Mouse (Mus musculus) intestine, postnatal 0 days (tissue): ENCODE results near the gene Trub2. TPM values are rescaled to one million over a fixed set of nuclear protein-coding genes. Genes with fewer than 3 reads are reported as not detected.
A peak's percentile ranks its signal among the peaks of the same experiment; 100 is the strongest.
"Not testable (repeated sequence)": the region's sequence is repeated elsewhere in the genome, so short reads cannot be mapped to it uniquely, and the experiment has no call there.

Source experiments
- ATAC-seq: fragments of 200-750 bp; cut with Nextera tagmentation; 2 replicates; pipeline ENCODE4 v1.8.0; 2017; ENCODE audit warnings: mild to moderate bottlenecking, moderate TSS enrichment, moderate library complexity
- H3K27ac ChIP-seq: fragments of 300-500 bp; sonication (generic); 2 replicates; pipeline ENCODE4 v1.5.1; 2014; ENCODE audit warnings: mild to moderate bottlenecking, low read depth, low read length, moderate library complexity
- H3K27me3 ChIP-seq: fragments of 300-500 bp; sonication (generic); replicated peaks from 2 replicates; pipeline ENCODE4 v1.6.1; 2014; ENCODE audit warnings: low read length, mixed read lengths; ENCODE audit not compliant: control insufficient read depth, insufficient read depth
- H3K36me3 ChIP-seq: fragments of 300-500 bp; sonication (generic); 2 replicates; pipeline ENCODE4 v1.6.1; 2014; ENCODE audit warnings: mild to moderate bottlenecking, moderate library complexity; ENCODE audit not compliant: control insufficient read depth, insufficient read depth
- H3K4me1 ChIP-seq: fragments of 300-500 bp; sonication (generic); replicated peaks from 2 replicates; pipeline ENCODE4 v1.6.1; 2014; ENCODE audit warnings: antibody characterized with exemption, low read length, mixed read lengths; ENCODE audit not compliant: control insufficient read depth, insufficient read depth
- H3K4me2 ChIP-seq: fragments of 300-500 bp; sonication (generic); replicated peaks from 2 replicates; pipeline ENCODE4 v1.6.1; 2014; ENCODE audit warnings: low read depth, mild to moderate bottlenecking, moderate library complexity
- H3K4me3 ChIP-seq: fragments of 300-500 bp; sonication (generic); 2 replicates; pipeline ENCODE4 v1.5.1; 2014; ENCODE audit warnings: low read depth, low read length
- H3K9ac ChIP-seq: fragments of 300-500 bp; sonication (generic); 2 replicates; pipeline ENCODE4 v1.6.1; 2014; ENCODE audit warnings: mild to moderate bottlenecking, low read depth, low read length
- H3K9me3 ChIP-seq: fragments of 300-500 bp; sonication (generic); 2 replicates; pipeline ENCODE4 v1.6.1; 2016; ENCODE audit warnings: mixed run types; ENCODE audit not compliant: control insufficient read depth
- CTCF ChIP-seq: sonication (generic); IDR thresholded peaks from 2 replicates; pipeline ENCODE4 v1.5.1; 2016; ENCODE audit warnings: low read depth, mild to moderate bottlenecking, control low read depth, antibody characterized with exemption, moderate library complexity
- WGBS: fragments of 180-500 bp; shearing (Covaris S2); extraction: QIAGEN DNeasy Blood & Tissue Kit; methylation state at CpG from one replicate; pipeline ENCODE4 v1.1.7; 2014; 5-methylcytosine and 5-hydroxymethylcytosine counted together
- polyA plus RNA-seq: library from polyadenylated mRNA; unstranded; fragments of >200 nt; fragmentation: Nextera tagmentation; extraction: Ambion mirVana; gene quantifications from 2 replicates; pipeline ENCODE4 v1.2.1, GENCODE M21; 2015

Trub2 gene
- polyA plus RNA-seq, 1 experiment from 2014 or later = 23.5 TPM

DNA sequence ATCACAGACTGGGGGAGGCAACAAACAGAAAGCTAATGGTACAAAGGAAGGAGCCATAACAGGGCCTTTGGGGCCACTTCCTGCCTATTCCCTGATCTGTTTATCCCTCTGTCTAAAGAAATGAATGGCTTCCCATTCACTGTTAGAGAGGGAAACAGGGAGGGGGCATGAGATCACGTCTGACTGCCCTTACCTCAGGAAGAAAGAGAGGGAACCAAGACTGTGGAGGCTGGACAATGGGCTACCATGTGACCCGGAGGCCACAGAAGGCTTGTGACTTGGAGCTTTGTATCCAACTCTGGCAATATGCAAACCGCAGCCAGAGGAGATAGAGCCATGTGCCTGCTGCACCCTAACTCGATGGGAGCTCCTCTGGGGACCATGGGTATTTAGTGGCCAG lies 4.0 kb downstream of the Trub2 start:
- ATAC-seq = no peak
- H3K36me3 ChIP-seq = peaks cover 58% of the 10 kb centered on the region
- no peak for TF ChIP-seq CTCF
- no peak overlapping the region for H3K4me2 ChIP-seq
- H3K9me3 ChIP-seq = no peaks in the 10 kb centered on the region
- 72% methylated on average over 4 of the region's 4 CpGs for WGBS
- no peak overlapping the region for H3K9ac ChIP-seq
- 0 out of 2 replicates have a peak, but pooled peaks cover 3% of the 10 kb centered on the region for H3K4me1 ChIP-seq
- H3K27ac ChIP-seq = no peak overlapping the region
- H3K27me3 ChIP-seq = no peaks in the 10 kb centered on the region
- no peak overlapping the region for H3K4me3 ChIP-seq

DNA sequence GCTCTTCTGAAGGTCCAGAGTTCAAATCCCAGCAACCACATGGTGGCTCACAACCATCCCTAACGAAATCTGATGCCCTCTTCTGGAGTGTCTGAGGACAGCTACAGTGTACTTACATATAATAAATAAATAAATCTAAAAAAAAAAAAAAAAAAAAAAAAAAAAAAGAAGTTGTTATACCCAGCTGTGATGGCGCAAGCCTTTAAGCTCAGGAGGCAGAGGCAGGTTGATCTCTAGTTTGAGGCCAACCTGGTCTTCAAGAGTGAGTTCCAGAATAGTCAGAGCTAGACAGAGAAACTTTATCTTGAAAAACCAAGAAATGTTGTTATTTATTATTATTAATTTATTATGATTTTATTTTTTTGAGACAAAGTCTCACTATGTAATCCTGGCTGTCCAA lies 7.0 kb downstream of the Trub2 start:
- H3K4me1 ChIP-seq, H3K9ac ChIP-seq, H3K4me3 ChIP-seq, H3K4me2 ChIP-seq, H3K9me3 ChIP-seq, ATAC-seq, H3K27me3 ChIP-seq, H3K27ac ChIP-seq: not testable (repeated sequence)
- WGBS = 96% methylated on average over 2 of the region's 2 CpGs
- H3K36me3 ChIP-seq = peaks cover 86% of the 10 kb centered on the region

DNA sequence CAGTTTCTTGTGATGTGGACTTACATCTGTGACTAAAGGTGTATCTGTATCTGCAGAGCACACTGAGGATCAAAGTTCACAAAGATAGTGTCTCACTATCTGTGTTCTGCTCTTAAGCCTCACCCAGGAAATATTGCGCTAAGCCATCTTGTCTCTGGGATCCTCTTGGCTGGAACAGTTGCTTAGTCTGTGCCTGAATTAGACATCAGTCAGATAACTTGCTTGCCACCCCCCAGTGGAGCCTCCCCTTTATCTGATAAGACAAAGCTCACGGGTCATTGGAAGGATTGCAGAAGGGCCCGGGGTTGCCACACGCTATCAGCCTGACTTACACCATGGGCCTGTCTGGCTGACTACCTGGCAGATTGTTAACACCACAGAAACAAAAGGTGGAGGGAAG lies 15.0 kb downstream of the Trub2 start:
- Histone ChIP-seq H3K27me3 (no peaks in the 10 kb centered on the region), H3K36me3 (peaks cover 18% of the 10 kb centered on the region), H3K9me3 (no peaks in the 10 kb centered on the region), H3K4me1 (0 out of 2 replicates have a peak, but pooled peaks cover 7% of the 10 kb centered on the region), H3K9ac (no peak overlapping the region), H3K27ac (peak overlapping the region; percentile 89), H3K4me3 (no peak overlapping the region), H3K4me2 (no peak overlapping the region)
- no peak for TF ChIP-seq CTCF
- peak; percentile 85 for ATAC-seq
- 38% methylated on average over 4 of the region's 4 CpGs for WGBS

GRCm38 (mm10) chr2:29771611-29772461 lies 16.5 kb downstream of the Trub2 start:
- no peak overlapping the region for H3K9ac ChIP-seq
- peak; percentile 42 for ATAC-seq
- peak overlapping the region; percentile 89 for H3K27ac ChIP-seq
- H3K4me1 ChIP-seq = 0 out of 2 replicates have a peak, but pooled peaks cover 12% of the 10 kb centered on the region
- H3K36me3 ChIP-seq = peaks cover 3% of the 10 kb centered on the region; the same call in 1 of the 2 replicates
- no peak overlapping the region for H3K4me2 ChIP-seq
- no peak for TF ChIP-seq CTCF
- H3K9me3 ChIP-seq = no peaks in the 10 kb centered on the region
- H3K4me3 ChIP-seq = no peak overlapping the region
- no peaks in the 10 kb centered on the region for H3K27me3 ChIP-seq
- WGBS = 30% methylated on average over 8 of the region's 8 CpGs

DNA sequence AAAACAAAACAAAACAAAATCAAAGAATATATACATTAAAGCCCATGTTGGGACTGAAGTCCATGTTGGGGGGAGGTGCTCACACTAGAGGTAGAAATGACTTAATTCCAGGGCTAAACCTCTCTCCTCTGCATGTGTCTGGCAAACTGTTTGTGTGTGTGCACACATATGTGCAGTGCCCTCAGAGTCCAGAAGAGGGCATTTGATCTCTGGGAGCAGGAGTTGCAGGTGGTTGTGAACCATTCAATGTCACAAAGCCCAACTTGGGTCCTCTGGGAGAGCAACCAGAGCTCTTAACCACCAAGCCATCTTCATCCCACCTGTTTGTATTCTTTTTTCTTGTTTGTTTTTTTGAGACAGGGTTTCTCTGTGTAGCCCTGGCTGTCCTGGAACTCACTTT lies 18.1 kb downstream of the Trub2 start:
- Histone ChIP-seq H3K4me1 (0 out of 2 replicates have a peak, but pooled peaks cover 9% of the 10 kb centered on the region), H3K4me3 (no peak overlapping the region), H3K9me3 (no peaks in the 10 kb centered on the region), H3K9ac (no peak overlapping the region), H3K27ac (no peak overlapping the region), H3K27me3 (no peaks in the 10 kb centered on the region), H3K4me2 (no peak overlapping the region), H3K36me3 (no peaks in the 10 kb centered on the region)
- TF ChIP-seq CTCF = peak; percentile 59
- no peak for ATAC-seq

DNA sequence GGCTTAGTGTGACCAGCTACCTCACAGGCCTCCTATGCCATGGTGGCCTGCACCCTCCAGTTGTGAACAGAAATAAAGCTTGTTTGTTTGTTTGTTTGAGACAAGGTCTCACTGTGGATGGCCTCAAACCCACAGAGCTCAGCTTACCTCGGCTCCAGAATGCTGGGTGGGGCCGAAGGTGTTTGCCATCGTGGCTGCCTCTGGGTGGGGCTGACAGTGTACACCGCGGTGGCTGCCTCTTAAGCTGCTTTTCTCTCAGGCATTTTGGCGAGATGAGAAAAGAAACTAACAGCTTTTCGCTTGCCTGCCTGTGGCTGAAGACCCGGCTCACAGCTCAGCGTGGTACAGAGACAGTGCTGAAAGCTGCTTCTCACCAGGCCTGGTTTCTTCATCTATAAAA lies 19.4 kb downstream of the Trub2 start:
- H3K4me3 ChIP-seq = no peak overlapping the region
- no peak overlapping the region for H3K9ac ChIP-seq
- H3K4me1 ChIP-seq = 0 out of 2 replicates have a peak, but pooled peaks cover 8% of the 10 kb centered on the region
- no peaks in the 10 kb centered on the region for H3K27me3 ChIP-seq
- no peaks in the 10 kb centered on the region for H3K9me3 ChIP-seq
- no peaks in the 10 kb centered on the region for H3K36me3 ChIP-seq
- H3K27ac ChIP-seq = peak overlapping the region; percentile 79; the same call in 1 of the 2 replicates
- ATAC-seq = no peak
- no peak for TF ChIP-seq CTCF
- no peak overlapping the region for H3K4me2 ChIP-seq
- WGBS = 31% methylated on average over 9 of the region's 9 CpGs
